Mouse (Mus musculus) CH12.LX (cell line): Measurements from ENCODE around the gene Cachd1. TPM values are rescaled to one million over a fixed set of nuclear protein-coding genes. Genes with fewer than 3 reads are reported as not detected.

Source experiments
- DNase-seq: peaks from one replicate; pipeline ENCODE4 v3.0.0-alpha.2; 2013; ENCODE audit errors: extremely low read depth
- H3K27ac ChIP-seq: 2 replicates; pipeline ENCODE4 v1.5.1; 2012; ENCODE audit warnings: low read depth, mild to moderate bottlenecking, control low read depth, moderate library complexity; ENCODE audit not compliant: insufficient read depth
- H3K27me3 ChIP-seq: replicated peaks from 2 replicates; pipeline ENCODE3; 2012; ENCODE audit warnings: inconsistent platforms
- H3K36me3 ChIP-seq, 2 experiments: replicated peaks in 1 of 2; 2 replicates each; pipeline versions ENCODE3 to v1.6.1; 2012; ENCODE audit warnings: inconsistent platforms in 1 of 2, low read length in 1 of 2, mild to moderate bottlenecking in 1 of 2, mixed read lengths in 1 of 2, moderate library complexity in 1 of 2; ENCODE audit not compliant: control insufficient read depth in 1 of 2, insufficient read depth in 1 of 2
- H3K4me1 ChIP-seq, 2 experiments: 2 replicates each; pipeline ENCODE4 v1.6.1; 2012; ENCODE audit warnings: inconsistent platforms in 1 of 2, moderate library complexity in 1 of 2; ENCODE audit not compliant: insufficient read depth in 2 of 2, control insufficient read depth in 1 of 2
- H3K4me2 ChIP-seq: 2 replicates; pipeline ENCODE4 v1.6.1; 2012; ENCODE audit warnings: low read depth, mild to moderate bottlenecking, control low read depth; ENCODE audit not compliant: poor library complexity, insufficient read depth, severe bottlenecking
- H3K4me3 ChIP-seq, 3 experiments: fragments of 150-350 bp in 1 of 3; sonication (generic) in 1 of 3; replicated peaks in 1 of 3; 2 replicates each; pipeline versions ENCODE3 to v1.5.1; 2011 to 2012; ENCODE audit warnings: low read depth in 2 of 3, low read length in 2 of 3, mild to moderate bottlenecking in 2 of 3, moderate library complexity in 2 of 3, control low read depth in 1 of 3, improper control_type of control experiment in 1 of 3, inconsistent platforms in 1 of 3, mixed read lengths in 1 of 3; ENCODE audit not compliant: poor library complexity in 1 of 3
- H3K79me2 ChIP-seq: replicated peaks from 2 replicates; pipeline ENCODE4 v1.6.1; 2012; ENCODE audit warnings: mild to moderate bottlenecking, moderate library complexity; ENCODE audit not compliant: control insufficient read depth, poor library complexity, insufficient read depth, severe bottlenecking; ENCODE audit errors: extremely low read depth
- H3K9ac ChIP-seq: 2 replicates; pipeline ENCODE4 v1.6.1; 2012; ENCODE audit warnings: low read depth, mild to moderate bottlenecking, control low read depth, moderate library complexity; ENCODE audit not compliant: insufficient read depth
- H3K9me3 ChIP-seq: replicated peaks from 2 replicates; pipeline ENCODE3; 2012; ENCODE audit warnings: low read length, inconsistent platforms, mixed read lengths
- CHD1 ChIP-seq: IDR thresholded peaks from 2 replicates; pipeline ENCODE4 v1.6.1; 2012; ENCODE audit warnings: low read depth, low read length, improper control_type of control experiment, inconsistent platforms
- CTCF ChIP-seq, 2 experiments: IDR thresholded peaks in 1 of 2; conservative IDR thresholded peaks in 1 of 2; 2 replicates each; pipeline ENCODE4 v1.5.1; 2011 to 2012; ENCODE audit warnings: low read depth in 2 of 2, low read length in 2 of 2, improper control_type of control experiment in 1 of 2, inconsistent platforms in 1 of 2, mild to moderate bottlenecking in 1 of 2, moderate library complexity in 1 of 2
- E2F4 ChIP-seq: IDR thresholded peaks from 2 replicates; pipeline ENCODE4 v1.6.1; 2011; ENCODE audit warnings: low read depth, low read length, improper control_type of control experiment; ENCODE audit not compliant: insufficient replicate concordance
- ELF1 ChIP-seq: IDR thresholded peaks from 2 replicates; pipeline ENCODE4 v1.6.1; 2014; ENCODE audit warnings: low read depth, mild to moderate bottlenecking, inconsistent platforms, low read length, improper control_type of control experiment
- EP300 ChIP-seq: IDR thresholded peaks from 2 replicates; pipeline ENCODE4 v1.6.1; 2011; ENCODE audit warnings: low read length, improper control_type of control experiment
- JUND ChIP-seq: conservative IDR thresholded peaks from 2 replicates; pipeline ENCODE4 v1.6.1; 2011; ENCODE audit warnings: low read depth, low read length, improper control_type of control experiment
- KAT2A ChIP-seq: IDR thresholded peaks from 2 replicates; pipeline ENCODE4 v1.6.1; 2012; ENCODE audit warnings: low read length, improper control_type of control experiment, inconsistent platforms; ENCODE audit not compliant: insufficient replicate concordance
- MAZ ChIP-seq: IDR thresholded peaks from 2 replicates; pipeline ENCODE4 v1.6.1; 2012; ENCODE audit warnings: low read depth, mild to moderate bottlenecking, inconsistent platforms, low read length, improper control_type of control experiment, moderate library complexity
- MEF2A ChIP-seq: IDR thresholded peaks from 2 replicates; pipeline ENCODE4 v1.6.1; 2014; ENCODE audit warnings: low read depth, mild to moderate bottlenecking, inconsistent platforms, low read length, improper control_type of control experiment, borderline replicate concordance
- MXI1 ChIP-seq: IDR thresholded peaks from 2 replicates; pipeline ENCODE4 v1.6.1; 2011; ENCODE audit warnings: mild to moderate bottlenecking, low read depth, low read length, improper control_type of control experiment
- MYC ChIP-seq: IDR thresholded peaks from 2 replicates; pipeline ENCODE4 v1.6.1; 2011; ENCODE audit warnings: low read depth, mild to moderate bottlenecking, improper control_type of control experiment, low read length
- NRF1 ChIP-seq: IDR thresholded peaks from 2 replicates; pipeline ENCODE4 v1.6.1; 2014; ENCODE audit warnings: low read depth, mild to moderate bottlenecking, inconsistent platforms, low read length, improper control_type of control experiment, moderate library complexity
- PAX5 ChIP-seq: IDR thresholded peaks from 2 replicates; pipeline ENCODE4 v1.6.1; 2012; ENCODE audit warnings: low read length, inconsistent platforms, mixed read lengths
- POLR2A ChIP-seq: IDR thresholded peaks from 2 replicates; pipeline ENCODE4 v1.6.1; 2011; ENCODE audit warnings: low read depth, mild to moderate bottlenecking, improper control_type of control experiment, low read length
- POLR2AphosphoS2 ChIP-seq: IDR thresholded peaks from 2 replicates; pipeline ENCODE4 v1.6.1; 2011; ENCODE audit warnings: low read depth, low read length, improper control_type of control experiment
- SIN3A ChIP-seq: IDR thresholded peaks from 2 replicates; pipeline ENCODE4 v1.6.1; 2012; ENCODE audit warnings: low read length, improper control_type of control experiment, inconsistent platforms
- TCF12 ChIP-seq: IDR thresholded peaks from 2 replicates; pipeline ENCODE4 v1.6.1; 2014; ENCODE audit warnings: low read depth, mild to moderate bottlenecking, inconsistent platforms, low read length, improper control_type of control experiment
- UBTF ChIP-seq: IDR thresholded peaks from 2 replicates; pipeline ENCODE4 v1.6.1; 2012; ENCODE audit warnings: low read depth, mild to moderate bottlenecking, inconsistent platforms, low read length, improper control_type of control experiment, moderate library complexity
- USF1 ChIP-seq: IDR thresholded peaks from 2 replicates; pipeline ENCODE4 v1.6.1; 2014; ENCODE audit warnings: low read depth, mild to moderate bottlenecking, inconsistent platforms, low read length, improper control_type of control experiment
- ZC3H11A ChIP-seq: IDR thresholded peaks from 2 replicates; pipeline ENCODE4 v1.6.1; 2012; ENCODE audit warnings: low read depth, mild to moderate bottlenecking, inconsistent platforms, low read length, improper control_type of control experiment
- ZKSCAN1 ChIP-seq: IDR thresholded peaks from 2 replicates; pipeline ENCODE4 v1.6.1; 2012; ENCODE audit warnings: low read depth, inconsistent platforms, low read length, improper control_type of control experiment, borderline replicate concordance
- ZNF384 ChIP-seq: IDR thresholded peaks from 2 replicates; pipeline ENCODE4 v1.6.1; 2012; ENCODE audit warnings: low read depth, low read length, improper control_type of control experiment, inconsistent platforms
- dilution Hi-C: fragments of 300-500 bp; cut with MboI; formaldehyde crosslinking; loops from 2 replicates; pipeline ENCODE4 v1.14.3; 2020; ENCODE audit warnings: low sequenced_read_pairs; ENCODE audit not compliant: extremely low pct_unique_long_range_greater_than_20kb, extremely low pct_ligation_motif_present
- in situ Hi-C: fragments of 300-500 bp; cut with MboI; formaldehyde crosslinking; loops from 3 replicates; pipeline ENCODE4 v1.14.3; 2019; ENCODE audit warnings: low sequenced_read_pairs, low pct_ligation_motif_present, low pct_unique_long_range_greater_than_20kb, mixed read lengths
- polyA plus RNA-seq: library from polyadenylated mRNA; unstranded; fragments of >175 nt; gene quantifications from 2 replicates; pipeline ENCODE4 v1.2.1, GENCODE M21; 2012; ENCODE audit warnings: low read depth; ENCODE audit not compliant: insufficient read length
- total RNA-seq, 2 experiments: library from RNA; depleted of rRNA; stranded (reverse); fragments of 300-350 nt in 1 of 2; fragments of >200 nt in 1 of 2; gene quantifications; 2 replicates each; pipeline ENCODE4 v1.2.3; 2012 to 2014

Gene Cachd1
- total and polyA plus RNA-seq, 3 experiments = 0.13 to 0.24 (median 0.20) TPM

DNA sequence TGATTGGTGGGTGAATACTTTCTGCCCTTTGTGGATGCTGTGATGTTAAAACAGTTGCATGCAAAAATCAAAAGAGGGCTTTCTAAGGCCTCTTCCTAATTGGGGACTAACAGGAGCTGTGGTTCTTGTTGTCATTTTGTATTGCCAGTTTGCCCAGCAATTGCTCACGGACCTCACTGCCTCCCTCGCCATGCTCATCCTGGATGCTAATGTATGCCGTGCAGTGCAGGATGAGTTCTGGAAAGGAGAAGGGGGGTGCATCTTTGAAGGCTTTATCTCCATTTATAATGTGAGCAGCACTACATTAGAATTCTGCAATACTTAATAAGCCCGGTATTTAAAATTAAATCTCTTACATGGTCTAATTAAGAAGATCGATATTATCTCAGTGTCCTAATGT lies 66.6 kb downstream of the Cachd1 start:
- no peak for DNase-seq
- dilution Hi-C loops (no loop called here), in situ Hi-C loops (no loop called here)
- H3K4me2 ChIP-seq = no peak overlapping the region
- H3K9me3 ChIP-seq = no peaks in the 10 kb centered on the region
- no peak overlapping the region for H3K9ac ChIP-seq
- H3K79me2 ChIP-seq = no peaks in the 10 kb centered on the region
- H3K4me3 ChIP-seq = no peak overlapping the region
- no peak for TF ChIP-seq JUND
- no peak for TF ChIP-seq CHD1
- no peak for TF ChIP-seq KAT2A
- TF ChIP-seq CTCF (conservative IDR thresholded peaks at IDR 0.05 in 1 of 2, IDR thresholded peaks at IDR 0.05 in 1 of 2; ENCODE audit: low read depth in 2 of 2, low read length in 2 of 2) = no peak
- no peak for TF ChIP-seq POLR2A
- no peak for TF ChIP-seq MYC
- TF ChIP-seq SIN3A = no peak
- no peaks in the 10 kb centered on the region for H3K36me3 ChIP-seq
- H3K27me3 ChIP-seq = no peaks in the 10 kb centered on the region
- no peaks in the 10 kb centered on the region for H3K4me1 ChIP-seq
- H3K27ac ChIP-seq = no peak overlapping the region

DNA sequence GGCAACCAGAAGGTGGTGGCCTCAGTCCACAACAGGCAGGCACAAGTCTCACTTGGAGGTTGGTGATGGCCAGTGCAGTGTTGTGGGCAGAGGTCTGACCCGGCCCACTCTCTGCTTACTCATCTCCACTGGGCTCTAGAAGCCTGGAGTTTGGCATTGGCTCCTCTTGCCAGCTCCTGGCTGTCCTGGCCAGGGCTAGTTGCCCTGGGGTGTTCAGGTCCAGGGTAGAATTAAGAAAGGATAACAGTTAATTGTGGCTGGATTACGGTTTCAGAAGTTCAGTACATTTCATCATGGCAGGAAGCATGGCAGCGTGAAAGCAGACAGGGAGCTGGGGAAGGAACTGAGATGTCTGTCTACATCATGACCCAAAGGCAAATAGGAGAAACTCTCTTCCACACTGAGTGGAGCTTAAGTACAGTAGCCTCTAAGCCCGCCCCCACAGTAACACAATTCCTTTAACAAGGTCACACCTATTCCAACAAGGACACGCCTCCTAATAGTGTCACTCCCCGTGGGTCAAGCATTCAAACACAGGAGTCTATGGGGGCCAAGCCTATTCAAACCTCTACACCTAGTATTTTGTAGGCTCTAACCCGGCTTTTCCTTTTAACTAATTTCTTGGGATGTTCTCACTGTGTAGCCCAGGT lies 74.5 kb downstream of the Cachd1 start:
- Histone ChIP-seq H3K27me3 (no peaks in the 10 kb centered on the region), H3K9ac (no peak overlapping the region), H3K27ac (no peak overlapping the region), H3K4me1 (no peaks in the 10 kb centered on the region), H3K79me2 (no peaks in the 10 kb centered on the region), H3K4me2 (no peak overlapping the region), H3K9me3 (no peaks in the 10 kb centered on the region), H3K4me3 (no peak overlapping the region), H3K36me3 (no peaks in the 10 kb centered on the region)
- in situ Hi-C loops (no loop called here), dilution Hi-C loops (no loop called here)
- no peak for DNase-seq
- TF ChIP-seq MAZ (no peak), MEF2A (no peak), JUND (no peak), E2F4 (no peak), POLR2AphosphoS2 (no peak), NRF1 (no peak), SIN3A (no peak), ZKSCAN1 (no peak)

DNA sequence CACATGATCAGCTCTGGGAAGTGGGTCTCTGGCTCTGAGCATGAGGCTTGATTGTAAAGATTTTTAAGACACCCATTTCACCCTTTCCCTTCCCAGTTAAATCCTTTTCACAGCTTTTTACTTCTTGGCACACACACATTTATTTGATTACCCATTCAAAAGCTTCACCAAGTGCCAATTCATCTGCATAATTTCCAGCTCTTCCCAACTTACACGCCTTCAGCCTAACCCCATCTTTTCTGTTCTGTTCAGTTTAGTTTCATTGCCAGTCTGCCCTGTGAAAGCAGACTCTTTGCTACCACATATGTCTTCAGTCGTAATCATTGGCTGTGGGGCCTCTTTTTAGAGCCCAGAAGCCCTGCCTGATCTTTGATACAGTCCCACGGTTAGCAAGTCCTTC lies 76.0 kb downstream of the Cachd1 start:
- Histone ChIP-seq H3K27me3 (no peaks in the 10 kb centered on the region), H3K4me1 (no peaks in the 10 kb centered on the region), H3K4me3 (no peak overlapping the region), H3K4me2 (no peak overlapping the region), H3K9ac (no peak overlapping the region), H3K79me2 (no peaks in the 10 kb centered on the region), H3K36me3 (no peaks in the 10 kb centered on the region), H3K9me3 (no peaks in the 10 kb centered on the region), H3K27ac (no peak overlapping the region)
- TF ChIP-seq ELF1 = no peak
- no peak for TF ChIP-seq ZNF384
- no peak for TF ChIP-seq ZC3H11A
- no peak for TF ChIP-seq TCF12
- no peak for TF ChIP-seq POLR2A
- no peak for TF ChIP-seq MEF2A
- no peak for TF ChIP-seq UBTF
- no peak for TF ChIP-seq MXI1
- no peak for TF ChIP-seq MYC
- TF ChIP-seq USF1 = no peak
- TF ChIP-seq EP300 = no peak
- no peak for TF ChIP-seq PAX5
- dilution Hi-C loops (no loop called here), in situ Hi-C loops (no loop called here)
- no peak for DNase-seq
